Mouse (Mus musculus): ENCODE measurements around the gene Rpl10. TPM values are rescaled to one million over a fixed set of nuclear protein-coding genes. Genes with fewer than 3 reads are reported as not detected.

Rpl10 gene
- total and polyA plus RNA-seq, 3 experiments: 1,009 to 3,613 (median 1,842) TPM

DNA sequence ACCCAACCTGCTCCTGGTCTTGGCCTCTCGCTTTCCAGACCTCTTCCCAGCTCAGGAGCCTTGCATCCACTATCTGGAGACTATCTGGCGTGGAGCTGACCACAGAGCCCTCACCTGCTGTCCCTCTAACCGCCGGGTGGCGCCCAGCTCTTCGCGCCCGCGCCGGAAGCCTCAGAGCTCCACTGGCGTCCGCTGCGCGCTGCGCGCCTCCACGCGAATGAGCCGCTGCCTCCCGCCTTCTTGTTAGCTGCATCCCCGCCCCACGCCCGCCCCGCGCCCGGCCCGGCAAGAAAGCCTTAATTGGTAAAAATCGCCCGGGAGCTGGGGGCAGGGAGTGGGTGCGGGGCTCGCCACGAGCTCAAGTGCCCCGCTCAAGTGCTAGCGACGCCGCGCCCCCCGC lies 21.0 kb upstream of the Rpl10 start, which contains the start of gene Flna:
TSS of gene Flna (minus strand) at position 206 of the 400 bp plus-strand sequence.
- no peak for DNase-seq (ENCODE audit: low spot score)

DNA sequence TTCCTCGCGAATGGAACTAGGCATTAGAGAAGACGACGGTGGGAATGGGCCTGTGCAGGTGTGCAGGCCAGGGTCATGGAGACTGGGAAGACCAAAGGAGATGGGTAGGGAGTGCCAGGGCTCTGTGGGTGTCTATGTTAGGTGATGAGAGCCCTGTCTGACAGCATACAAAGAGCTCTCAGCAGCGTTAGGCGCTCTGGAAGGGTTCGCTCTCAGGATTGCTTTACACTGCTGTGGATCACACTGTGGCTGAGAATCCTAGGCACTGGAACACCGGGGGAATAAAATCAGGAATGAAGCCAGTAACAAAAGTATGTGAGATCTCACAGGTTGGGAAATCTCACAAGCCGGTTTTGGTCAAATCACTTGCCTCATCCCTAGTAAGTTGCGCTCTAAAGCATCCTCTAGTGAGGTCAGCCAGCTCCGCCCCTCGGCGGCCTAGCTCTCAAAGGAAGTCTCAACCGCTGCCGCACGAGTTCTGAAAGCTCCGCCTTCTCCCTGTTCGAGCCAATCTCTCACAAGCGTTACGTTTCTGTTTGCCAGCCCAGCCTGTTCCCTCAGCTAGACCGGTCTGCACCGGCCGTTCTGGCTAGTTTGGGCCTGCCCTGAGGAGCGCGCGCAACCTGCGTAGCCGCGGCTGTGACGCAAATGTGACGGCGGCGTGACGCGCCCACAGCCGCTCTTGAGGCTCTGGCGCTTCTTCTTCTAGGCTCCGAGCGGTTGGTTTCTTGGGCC lies 16.3 kb upstream of the Rpl10 start, which contains the start of gene Emd:
TSS of gene Emd (plus strand) at position 535 of the 735 bp plus-strand sequence.
- no peak for TF ChIP-seq GATA1 (IDR thresholded peaks at IDR 0.05; ENCODE audit: borderline replicate concordance, low read length)
- TF ChIP-seq GATA2 (IDR thresholded peaks at IDR 0.05; ENCODE audit: borderline replicate concordance, low read depth, low read length): no peak
- no peak for TF ChIP-seq CTCF (IDR thresholded peaks at IDR 0.05; ENCODE audit: low read depth, low read length)
- no peak for TF ChIP-seq TAL1 (conservative IDR thresholded peaks at IDR 0.05; ENCODE audit: low read depth, low read length)
- no peak for TF ChIP-seq POLR2AphosphoS5 (IDR thresholded peaks at IDR 0.05; ENCODE audit: insufficient replicate concordance, low read depth, low read length)
- peak; percentile 86 for ATAC-seq (ENCODE audit: extremely low read depth, insufficient number of reproducible peaks, low FRiP score, poor library complexity, severe bottlenecking)
- peak; percentile 68 for DNase-seq (ENCODE audit: low spot score)
- peak within 1 kb of the TSS; percentile 80 for H3K4me3 ChIP-seq (ENCODE audit: low read depth, low read length)
- no peaks in the 10 kb centered on the region for H3K27me3 ChIP-seq (ENCODE audit: insufficient read depth, low read length)
- no peaks in the 10 kb centered on the region for H3K9me3 ChIP-seq (replicated peaks)
- peaks cover 26% of the 10 kb centered on the region for H3K4me1 ChIP-seq (ENCODE audit: insufficient read depth, low read depth, low read length)
- H3K36me3 ChIP-seq (replicated peaks): peaks cover 31% of the 10 kb centered on the region

More for the DNA sequence above, 21.0 kb upstream of the Rpl10 start, which contains the start of gene Flna:
- Histone ChIP-seq H3K27me3 (ENCODE audit: insufficient read depth, low read length) (no peaks in the 10 kb centered on the region), H3K4me3 (ENCODE audit: low read depth, low read length) (peak within 1 kb of the TSS; percentile 69), H3K36me3 (replicated peaks) (no peaks in the 10 kb centered on the region), H3K9me3 (replicated peaks) (no peaks in the 10 kb centered on the region), H3K4me1 (ENCODE audit: insufficient read depth, low read depth, low read length) (peaks cover 28% of the 10 kb centered on the region)
- TF ChIP-seq GATA1 (IDR thresholded peaks at IDR 0.05; ENCODE audit: borderline replicate concordance, low read length) (no peak), TAL1 (conservative IDR thresholded peaks at IDR 0.05; ENCODE audit: low read depth, low read length) (no peak), POLR2AphosphoS5 (IDR thresholded peaks at IDR 0.05; ENCODE audit: insufficient replicate concordance, low read depth, low read length) (no peak), GATA2 (IDR thresholded peaks at IDR 0.05; ENCODE audit: borderline replicate concordance, low read depth, low read length) (no peak), CTCF (IDR thresholded peaks at IDR 0.05; ENCODE audit: low read depth, low read length) (no peak)
- ATAC-seq (ENCODE audit: extremely low read depth, insufficient number of reproducible peaks, low FRiP score, poor library complexity, severe bottlenecking): no peak

DNA sequence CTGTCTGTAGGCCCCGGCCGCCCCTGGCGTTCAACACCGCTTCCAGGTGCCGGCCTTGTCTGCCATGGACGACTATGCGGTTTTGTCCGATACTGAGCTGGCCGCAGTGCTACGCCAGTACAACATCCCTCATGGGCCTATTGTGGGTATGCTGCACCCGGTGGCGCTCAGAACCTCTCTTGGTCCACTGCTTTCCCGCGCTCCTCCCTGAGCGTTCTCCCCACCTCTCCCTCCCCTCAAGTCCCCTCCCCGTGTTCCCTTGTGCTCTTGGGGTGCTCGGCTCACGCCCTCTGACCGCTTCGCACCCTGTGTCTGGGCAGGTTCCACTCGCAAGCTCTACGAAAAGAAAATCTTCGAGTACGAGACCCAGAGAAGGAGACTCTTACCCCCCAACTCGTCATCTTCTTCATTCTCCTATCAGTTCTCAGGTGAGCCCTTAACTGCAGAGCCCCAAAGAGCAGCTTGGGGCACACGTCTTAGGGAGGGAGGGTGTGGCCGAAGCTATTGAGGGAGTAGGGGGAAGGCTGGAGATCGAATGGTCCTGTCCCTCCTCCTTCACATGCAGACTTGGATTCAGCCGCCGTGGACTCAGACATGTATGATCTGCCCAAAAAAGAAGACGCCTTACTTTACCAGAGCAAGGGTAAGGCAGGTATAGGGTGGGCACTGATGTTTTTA lies 15.6 kb upstream of the Rpl10 start:
- TF ChIP-seq TAL1 (conservative IDR thresholded peaks at IDR 0.05; ENCODE audit: low read depth, low read length): no peak
- no peak for TF ChIP-seq GATA2 (IDR thresholded peaks at IDR 0.05; ENCODE audit: borderline replicate concordance, low read depth, low read length)
- TF ChIP-seq POLR2AphosphoS5 (IDR thresholded peaks at IDR 0.05; ENCODE audit: insufficient replicate concordance, low read depth, low read length): no peak
- no peak for TF ChIP-seq CTCF (IDR thresholded peaks at IDR 0.05; ENCODE audit: low read depth, low read length)
- no peak for TF ChIP-seq GATA1 (IDR thresholded peaks at IDR 0.05; ENCODE audit: borderline replicate concordance, low read length)
- DNase-seq (ENCODE audit: low spot score): no peak
- H3K27me3 ChIP-seq (ENCODE audit: insufficient read depth, low read length): no peaks in the 10 kb centered on the region
- no peaks in the 10 kb centered on the region for H3K9me3 ChIP-seq (replicated peaks)
- H3K36me3 ChIP-seq (replicated peaks): peaks cover 31% of the 10 kb centered on the region
- ATAC-seq (ENCODE audit: extremely low read depth, insufficient number of reproducible peaks, low FRiP score, poor library complexity, severe bottlenecking): peak; percentile 42; the same call in 1 of the 2 replicates
- H3K4me3 ChIP-seq (ENCODE audit: low read depth, low read length): peak overlapping the region; percentile 80
- H3K4me1 ChIP-seq (ENCODE audit: insufficient read depth, low read depth, low read length): peaks cover 20% of the 10 kb centered on the region

DNA sequence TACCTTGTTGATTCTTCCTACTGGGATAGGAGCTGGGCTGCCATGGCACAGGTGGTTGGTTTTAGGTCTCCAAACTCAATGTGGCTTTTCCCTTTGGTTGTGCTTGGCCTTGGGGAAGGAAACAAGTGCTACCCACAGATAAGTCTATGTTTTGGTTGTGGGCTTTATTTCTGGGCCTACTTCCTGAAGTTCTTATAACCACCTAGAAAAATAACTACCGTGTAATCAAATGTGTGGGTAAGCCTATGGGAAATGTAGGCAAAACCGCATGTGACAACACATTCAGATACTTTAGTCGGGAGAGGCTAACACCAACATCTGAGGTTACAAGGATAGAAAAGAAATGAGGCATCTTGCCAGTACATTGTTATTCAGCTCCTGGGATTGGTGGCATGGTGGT lies 12.9 kb upstream of the Rpl10 start:
- H3K4me3 ChIP-seq (ENCODE audit: low read depth, low read length): no peak overlapping the region
- no peaks in the 10 kb centered on the region for H3K27me3 ChIP-seq (ENCODE audit: insufficient read depth, low read length)
- no peaks in the 10 kb centered on the region for H3K9me3 ChIP-seq (replicated peaks)
- ATAC-seq (ENCODE audit: extremely low read depth, insufficient number of reproducible peaks, low FRiP score, poor library complexity, severe bottlenecking) (no peak), DNase-seq (ENCODE audit: low spot score) (no peak)
- peaks cover 18% of the 10 kb centered on the region; the same call in 1 of the 2 replicates for H3K4me1 ChIP-seq (ENCODE audit: insufficient read depth, low read depth, low read length)
- TF ChIP-seq CTCF (IDR thresholded peaks at IDR 0.05; ENCODE audit: low read depth, low read length): no peak
- TF ChIP-seq POLR2AphosphoS5 (IDR thresholded peaks at IDR 0.05; ENCODE audit: insufficient replicate concordance, low read depth, low read length): no peak
- no peak for TF ChIP-seq TAL1 (conservative IDR thresholded peaks at IDR 0.05; ENCODE audit: low read depth, low read length)
- no peak for TF ChIP-seq GATA2 (IDR thresholded peaks at IDR 0.05; ENCODE audit: borderline replicate concordance, low read depth, low read length)
- TF ChIP-seq GATA1 (IDR thresholded peaks at IDR 0.05; ENCODE audit: borderline replicate concordance, low read length): no peak
- peaks cover 42% of the 10 kb centered on the region for H3K36me3 ChIP-seq (replicated peaks)

DNA sequence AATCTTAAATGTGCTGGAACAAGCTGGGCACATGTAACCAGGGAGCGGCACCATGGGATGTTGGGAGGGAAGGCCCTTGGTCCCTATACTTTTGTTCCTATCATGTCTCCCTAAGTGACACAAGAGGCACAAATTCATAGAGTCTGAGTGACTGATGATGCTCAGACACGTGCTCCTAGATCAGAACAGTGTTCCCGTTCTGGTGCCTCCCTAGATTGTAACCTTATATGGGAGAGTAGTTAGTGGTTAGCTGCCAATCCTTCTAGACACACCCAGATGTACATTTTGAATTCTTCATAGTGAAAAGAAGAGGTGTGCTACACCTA lies 913 bp upstream of the Rpl10 start:
- ATAC-seq (ENCODE audit: extremely low read depth, insufficient number of reproducible peaks, low FRiP score, poor library complexity, severe bottlenecking): no peak
- Histone ChIP-seq H3K27me3 (ENCODE audit: insufficient read depth, low read length) (no peaks in the 10 kb centered on the region), H3K9me3 (replicated peaks) (no peaks in the 10 kb centered on the region), H3K36me3 (replicated peaks) (peaks cover 16% of the 10 kb centered on the region), H3K4me3 (ENCODE audit: low read depth, low read length) (peak overlapping the region; percentile 70), H3K4me1 (ENCODE audit: insufficient read depth, low read depth, low read length) (peaks cover 19% of the 10 kb centered on the region)
- DNase-seq (ENCODE audit: low spot score): no peak
- TF ChIP-seq GATA2 (IDR thresholded peaks at IDR 0.05; ENCODE audit: borderline replicate concordance, low read depth, low read length): no peak
- TF ChIP-seq CTCF (IDR thresholded peaks at IDR 0.05; ENCODE audit: low read depth, low read length): no peak
- TF ChIP-seq TAL1 (conservative IDR thresholded peaks at IDR 0.05; ENCODE audit: low read depth, low read length): no peak
- TF ChIP-seq POLR2AphosphoS5 (IDR thresholded peaks at IDR 0.05; ENCODE audit: insufficient replicate concordance, low read depth, low read length): no peak
- no peak for TF ChIP-seq GATA1 (IDR thresholded peaks at IDR 0.05; ENCODE audit: borderline replicate concordance, low read length)
